Mouse (Mus musculus) ES-Bruce4 (cell line): ENCODE data around the gene Slc13a3. TPM values are rescaled to one million over a fixed set of nuclear protein-coding genes. Genes with fewer than 3 reads are reported as not detected.

Experiments
- H3K27ac ChIP-seq: 2 replicates; pipeline ENCODE4 v1.5.1; 2012; ENCODE audit warnings: low read length, inconsistent platforms; ENCODE audit not compliant: insufficient read depth
- H3K27me3 ChIP-seq: 2 replicates; pipeline ENCODE4 v1.6.1; 2012; ENCODE audit warnings: mild to moderate bottlenecking, low read length, inconsistent platforms; ENCODE audit not compliant: control insufficient read depth, poor library complexity, insufficient read depth, severe bottlenecking
- H3K36me3 ChIP-seq: 2 replicates; pipeline ENCODE4 v1.6.1; 2012; ENCODE audit warnings: inconsistent platforms, mild to moderate bottlenecking, low read length, moderate library complexity; ENCODE audit not compliant: control insufficient read depth, poor library complexity, insufficient read depth, severe bottlenecking
- H3K4me1 ChIP-seq: one replicate; pipeline ENCODE4 v1.8.1; 2011; ENCODE audit warnings: low read length; ENCODE audit not compliant: control insufficient read depth, insufficient read depth
- H3K4me3 ChIP-seq: 2 replicates; pipeline ENCODE4 v1.5.1; 2011; ENCODE audit warnings: low read depth, mild to moderate bottlenecking, low read length
- H3K9ac ChIP-seq: 2 replicates; pipeline ENCODE4 v1.6.1; 2012; ENCODE audit warnings: low read depth, mild to moderate bottlenecking, inconsistent platforms; ENCODE audit not compliant: poor library complexity, severe bottlenecking
- H3K9me3 ChIP-seq: replicated peaks from 2 replicates; pipeline ENCODE4 v1.6.1; 2012; ENCODE audit warnings: mild to moderate bottlenecking, low read length, inconsistent platforms; ENCODE audit not compliant: control insufficient read depth, poor library complexity, insufficient read depth, severe bottlenecking
- CTCF ChIP-seq: IDR thresholded peaks from one replicate; pipeline ENCODE4 v1.8.1; 2011; ENCODE audit warnings: low read depth, low read length
- EP300 ChIP-seq: IDR thresholded peaks from 2 replicates; pipeline ENCODE4 v1.6.1; 2011; ENCODE audit warnings: low read depth, low read length; ENCODE audit not compliant: insufficient read depth
- POLR2A ChIP-seq: IDR thresholded peaks from one replicate; pipeline ENCODE4 v1.8.1; 2011; ENCODE audit warnings: low read length; ENCODE audit not compliant: insufficient read depth
- polyA plus RNA-seq: library from polyadenylated mRNA; stranded (reverse); fragments of >200 nt; gene quantifications from 2 replicates; pipeline ENCODE4 v1.2.4, GENCODE M21; 2011; ENCODE audit warnings: low read depth; ENCODE audit not compliant: missing spikeins, insufficient read depth, insufficient read length

Slc13a3 gene
- polyA plus RNA-seq, 1 experiment = not detected

DNA sequence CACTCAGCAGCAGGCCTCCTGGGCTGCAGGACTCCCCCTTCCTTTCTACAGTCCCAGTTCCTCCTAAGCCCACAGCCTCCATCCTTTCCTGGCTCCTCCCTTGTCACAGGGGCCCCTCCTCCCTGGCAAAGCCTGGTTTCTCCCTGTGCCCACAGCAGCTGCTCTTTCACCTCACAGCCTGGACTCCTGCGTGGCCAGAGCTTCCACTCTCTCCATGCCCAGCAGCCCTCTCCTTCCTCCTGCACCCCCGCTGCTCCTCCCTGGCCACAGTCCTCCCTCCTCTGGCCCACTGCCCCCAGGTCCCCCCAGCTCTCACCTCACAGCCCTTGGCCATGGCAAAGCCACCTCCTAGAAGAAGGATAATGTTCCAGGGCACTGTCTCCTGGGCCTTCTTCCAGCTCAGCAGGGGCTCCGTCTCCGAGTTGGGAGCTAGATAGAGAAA lies 53.3 kb downstream of the Slc13a3 start:
- Histone ChIP-seq H3K9me3 (no peaks in the 10 kb centered on the region), H3K4me1 (no peaks in the 10 kb centered on the region), H3K9ac (no peak overlapping the region), H3K27ac (no peak overlapping the region), H3K4me3 (no peak overlapping the region), H3K36me3 (no peaks in the 10 kb centered on the region), H3K27me3 (no peaks in the 10 kb centered on the region)
- TF ChIP-seq POLR2A (no peak), CTCF (no peak), EP300 (no peak)

- Histone ChIP-seq H3K27me3 (no peaks in the 10 kb centered on the region), H3K4me1 (no peaks in the 10 kb centered on the region)
These were observed 54.5 kb downstream of the Slc13a3 start for GRCm38 (mm10) chr2:165418577-165418976.

GRCm38 (mm10) chr2:165417291-165417690 lies 55.7 kb downstream of the Slc13a3 start:
- no peak overlapping the region for H3K9ac ChIP-seq
- no peaks in the 10 kb centered on the region for H3K27me3 ChIP-seq
- H3K4me1 ChIP-seq = no peaks in the 10 kb centered on the region
- no peaks in the 10 kb centered on the region for H3K9me3 ChIP-seq
- TF ChIP-seq POLR2A (no peak), EP300 (no peak), CTCF (no peak)
- H3K27ac ChIP-seq = no peak overlapping the region
- H3K36me3 ChIP-seq = no peaks in the 10 kb centered on the region
- H3K4me3 ChIP-seq = no peak overlapping the region

More at GRCm38 (mm10) chr2:165418577-165418976, 54.5 kb downstream of the Slc13a3 start:
- TF ChIP-seq POLR2A (no peak), EP300 (no peak), CTCF (no peak)
- Histone ChIP-seq H3K27ac (no peak overlapping the region), H3K9me3 (no peaks in the 10 kb centered on the region), H3K9ac (no peak overlapping the region), H3K36me3 (no peaks in the 10 kb centered on the region), H3K4me3 (no peak overlapping the region)

GRCm38 (mm10) chr2:165415795-165416194 lies 57.2 kb downstream of the Slc13a3 start:
- Histone ChIP-seq H3K4me3 (no peak overlapping the region), H3K36me3 (no peaks in the 10 kb centered on the region), H3K27ac (no peak overlapping the region), H3K4me1 (no peaks in the 10 kb centered on the region), H3K9ac (no peak overlapping the region), H3K27me3 (no peaks in the 10 kb centered on the region), H3K9me3 (no peaks in the 10 kb centered on the region)
- no peak for TF ChIP-seq CTCF

DNA sequence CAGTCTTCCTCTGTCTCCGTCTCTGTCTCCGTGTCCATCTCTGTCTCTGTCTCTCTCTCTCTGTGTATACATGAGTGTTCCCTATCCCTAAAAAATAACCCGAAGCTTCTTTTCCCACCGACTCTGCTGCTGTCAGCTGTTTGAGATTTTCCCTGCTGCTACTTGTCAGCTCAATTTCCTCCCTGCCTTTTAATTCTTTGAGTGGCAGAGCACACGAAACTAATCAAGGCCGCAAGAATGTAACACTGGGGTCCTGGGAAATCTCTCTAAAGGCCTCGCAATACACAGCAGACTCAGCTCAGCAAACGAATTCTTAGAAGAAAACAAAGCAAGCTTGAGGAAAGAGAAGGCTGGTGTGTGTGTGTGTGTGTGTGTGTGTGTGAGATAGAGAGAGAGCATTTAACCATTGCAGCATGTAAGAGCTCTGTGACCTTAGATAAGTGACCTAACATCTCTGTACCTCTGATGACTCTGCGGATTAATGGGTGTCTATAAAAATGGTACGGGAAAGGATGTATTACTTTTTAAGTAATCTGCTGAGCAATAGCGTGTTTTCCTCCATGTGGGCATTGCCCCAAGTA lies 57.8 kb downstream of the Slc13a3 start:
- no peaks in the 10 kb centered on the region for H3K4me1 ChIP-seq
- TF ChIP-seq POLR2A = no peak
- TF ChIP-seq EP300 = no peak
- TF ChIP-seq CTCF = no peak
- H3K27ac ChIP-seq = no peak overlapping the region
- H3K4me3 ChIP-seq = no peak overlapping the region
- no peaks in the 10 kb centered on the region for H3K9me3 ChIP-seq
- no peak overlapping the region for H3K9ac ChIP-seq
- H3K27me3 ChIP-seq = no peaks in the 10 kb centered on the region
- H3K36me3 ChIP-seq = no peaks in the 10 kb centered on the region

GRCm38 (mm10) chr2:165414321-165414720 lies 58.7 kb downstream of the Slc13a3 start:
- Histone ChIP-seq H3K9ac (no peak overlapping the region), H3K27me3 (no peaks in the 10 kb centered on the region), H3K4me1 (no peaks in the 10 kb centered on the region), H3K36me3 (no peaks in the 10 kb centered on the region), H3K4me3 (no peak overlapping the region), H3K27ac (no peak overlapping the region), H3K9me3 (no peaks in the 10 kb centered on the region)
- TF ChIP-seq POLR2A = no peak
- no peak for TF ChIP-seq CTCF
- TF ChIP-seq EP300 = no peak

DNA sequence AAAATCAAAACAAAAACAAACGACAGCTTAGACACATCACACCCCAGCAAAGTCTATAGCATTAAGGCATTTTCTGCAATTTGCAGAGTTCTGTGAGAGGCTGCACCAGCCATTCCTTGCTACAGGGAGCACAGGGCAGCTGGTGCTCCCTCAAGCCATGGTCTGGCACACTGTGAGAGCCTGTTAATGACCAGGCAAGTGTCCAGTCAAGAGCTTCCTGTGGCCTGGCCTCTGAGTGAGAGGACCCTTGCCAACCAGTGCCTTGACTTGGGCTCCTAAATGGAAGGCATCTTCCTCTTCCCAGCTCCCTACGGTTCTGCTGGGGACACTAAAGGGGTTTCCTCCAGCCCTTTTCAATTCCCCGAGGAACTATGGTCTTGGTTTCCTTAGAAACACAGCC lies 59.1 kb downstream of the Slc13a3 start:
- Histone ChIP-seq H3K9me3 (no peaks in the 10 kb centered on the region), H3K9ac (no peak overlapping the region), H3K4me3 (no peak overlapping the region), H3K36me3 (no peaks in the 10 kb centered on the region), H3K4me1 (no peaks in the 10 kb centered on the region), H3K27me3 (no peaks in the 10 kb centered on the region), H3K27ac (no peak overlapping the region)
- TF ChIP-seq EP300 = no peak
- TF ChIP-seq CTCF = no peak
- no peak for TF ChIP-seq POLR2A
